Mouse (Mus musculus): ENCODE results near the gene Rps27rt. TPM values are rescaled to one million over a fixed set of nuclear protein-coding genes. Genes with fewer than 3 reads are reported as not detected.
"Not testable (repeated sequence)": the region's sequence is repeated elsewhere in the genome, so short reads cannot be mapped to it uniquely, and the experiment has no call there.

Gene Rps27rt
- total RNA-seq, 2 experiments from 2014 or later, result 28.1 to 40.6 TPM

GRCm38 (mm10) chr9:114985741-114986140 is 3.2 kb upstream of the Rps27rt start:
- no peak for DNase-seq

GRCm38 (mm10) chr9:114979969-114980368 is 2.6 kb downstream of the Rps27rt start:
- no peak for DNase-seq

GRCm38 (mm10) chr9:114978281-114979111 is 4.0 kb downstream of the Rps27rt start, which contains the start of gene Osbpl10:
Gene Osbpl10 (plus strand): TSS chr9:114978569.
- DNase-seq, result peak; percentile 86

GRCm38 (mm10) chr9:114977461-114978280 is 4.9 kb downstream of the Rps27rt start:
- DNase-seq, result no peak

- not testable (repeated sequence) for DNase-seq
These were observed 16.3 kb downstream of the Rps27rt start for GRCm38 (mm10) chr9:114966286-114966685.

- no peak for DNase-seq
These were observed 18.4 kb downstream of the Rps27rt start for GRCm38 (mm10) chr9:114964093-114964492.

- no peak for DNase-seq
These were observed 21.7 kb downstream of the Rps27rt start for GRCm38 (mm10) chr9:114960844-114961243.

- peak; percentile 20 for DNase-seq
These were observed 22.3 kb downstream of the Rps27rt start for GRCm38 (mm10) chr9:114960043-114960789.

GRCm38 (mm10) chr9:114956945-114957344 is 25.6 kb downstream of the Rps27rt start:
- DNase-seq, result no peak

GRCm38 (mm10) chr9:114955340-114955739 is 27.2 kb downstream of the Rps27rt start:
- DNase-seq, result no peak

GRCm38 (mm10) chr9:114952866-114953265 is 29.7 kb downstream of the Rps27rt start:
- DNase-seq, result no peak

GRCm38 (mm10) chr9:114948395-114948794 is 34.1 kb downstream of the Rps27rt start:
- DNase-seq, result no peak

GRCm38 (mm10) chr9:114945576-114945975 is 37.0 kb downstream of the Rps27rt start:
- no peak for DNase-seq

GRCm38 (mm10) chr9:114944642-114945041 is 37.9 kb downstream of the Rps27rt start:
- DNase-seq, result no peak

- DNase-seq, result no peak
These were observed 45.9 kb downstream of the Rps27rt start for GRCm38 (mm10) chr9:114936687-114937086.

- no peak for DNase-seq
These were observed 47.2 kb downstream of the Rps27rt start for GRCm38 (mm10) chr9:114935321-114935720.

GRCm38 (mm10) chr9:114934231-114934630 is 48.3 kb downstream of the Rps27rt start:
- no peak for DNase-seq

GRCm38 (mm10) chr9:114933723-114934171 is 48.8 kb downstream of the Rps27rt start, which contains the start of gene Gpd1l:
Gene Gpd1l (minus strand): TSS chr9:114933987.
- DNase-seq, result peak; percentile 95

GRCm38 (mm10) chr9:114933037-114933722 is 49.4 kb downstream of the Rps27rt start:
- no peak for DNase-seq

GRCm38 (mm10) chr9:114932607-114933006 is 49.9 kb downstream of the Rps27rt start:
- no peak for DNase-seq

Data from gastrocnemius, postnatal 10 days (tissue).